Mouse (Mus musculus) ZHBTc4 (cell line): Measurements from ENCODE around the gene Styx.
A peak's percentile ranks its signal among the peaks of the same experiment; 100 is the strongest.

Experiments used
- DNase-seq: peaks from one replicate; pipeline ENCODE4 v3.0.0-alpha.2; 2011; ENCODE audit warnings: low read depth, low spot score

The Styx gene

DNA sequence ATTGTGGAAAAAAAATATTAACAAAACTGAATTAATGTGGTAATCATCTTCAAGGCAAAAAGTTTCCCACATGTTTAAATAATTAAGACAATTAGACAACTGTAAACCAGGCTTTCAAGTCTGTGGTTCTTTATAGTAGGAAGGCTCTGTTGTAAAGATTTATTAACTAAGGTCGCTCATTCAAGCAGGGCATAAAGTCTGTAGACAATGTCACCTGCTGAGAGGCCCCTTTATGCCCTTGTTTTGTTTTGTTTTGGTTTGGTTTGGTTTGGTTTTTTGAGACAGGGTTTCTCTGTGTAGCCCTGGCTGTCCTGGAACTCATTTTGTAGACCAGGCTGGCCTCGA is 88.0 kb downstream of the Styx start:
- DNase-seq: no peak

DNA sequence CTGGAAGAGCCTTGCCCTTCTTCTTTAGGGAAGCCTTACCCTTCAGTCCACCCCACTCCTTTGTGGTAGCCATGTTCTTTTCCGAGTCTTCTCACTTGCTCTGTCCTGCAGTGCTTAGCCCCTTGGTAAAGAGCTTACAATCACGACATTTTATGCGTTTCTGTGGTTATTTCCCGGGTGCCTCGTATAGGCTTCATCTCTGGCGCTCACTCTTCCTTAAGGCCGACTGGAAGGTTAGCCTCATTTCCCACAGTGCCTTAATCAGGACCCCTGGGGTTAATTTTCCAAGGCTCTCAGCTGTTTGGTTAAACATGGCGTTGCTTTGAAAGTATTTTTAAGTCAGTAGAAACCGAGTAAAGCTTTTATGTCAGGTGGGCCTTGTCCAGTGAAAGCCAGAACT is 88.5 kb downstream of the Styx start:
- no peak for DNase-seq

DNA sequence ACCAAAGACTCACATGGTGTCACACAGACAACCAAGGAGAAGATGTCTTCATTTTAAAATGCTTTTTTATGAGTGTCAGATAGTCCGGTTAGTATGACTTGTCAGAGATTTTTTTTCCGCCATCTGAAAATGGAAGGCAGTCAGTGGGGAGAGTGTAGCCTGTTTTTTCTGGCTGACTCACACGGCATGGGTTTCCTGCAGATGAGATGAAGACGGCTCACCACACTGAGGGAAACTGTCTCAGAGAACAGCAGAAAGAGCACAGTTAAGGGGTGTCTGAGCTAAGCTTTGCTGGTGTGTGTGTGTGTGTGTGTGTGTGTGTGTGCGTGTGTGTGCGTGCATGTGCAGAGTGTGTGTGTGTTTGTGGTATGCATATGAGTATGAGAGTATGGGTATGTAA is 90.4 kb downstream of the Styx start:
- DNase-seq: no peak

DNA sequence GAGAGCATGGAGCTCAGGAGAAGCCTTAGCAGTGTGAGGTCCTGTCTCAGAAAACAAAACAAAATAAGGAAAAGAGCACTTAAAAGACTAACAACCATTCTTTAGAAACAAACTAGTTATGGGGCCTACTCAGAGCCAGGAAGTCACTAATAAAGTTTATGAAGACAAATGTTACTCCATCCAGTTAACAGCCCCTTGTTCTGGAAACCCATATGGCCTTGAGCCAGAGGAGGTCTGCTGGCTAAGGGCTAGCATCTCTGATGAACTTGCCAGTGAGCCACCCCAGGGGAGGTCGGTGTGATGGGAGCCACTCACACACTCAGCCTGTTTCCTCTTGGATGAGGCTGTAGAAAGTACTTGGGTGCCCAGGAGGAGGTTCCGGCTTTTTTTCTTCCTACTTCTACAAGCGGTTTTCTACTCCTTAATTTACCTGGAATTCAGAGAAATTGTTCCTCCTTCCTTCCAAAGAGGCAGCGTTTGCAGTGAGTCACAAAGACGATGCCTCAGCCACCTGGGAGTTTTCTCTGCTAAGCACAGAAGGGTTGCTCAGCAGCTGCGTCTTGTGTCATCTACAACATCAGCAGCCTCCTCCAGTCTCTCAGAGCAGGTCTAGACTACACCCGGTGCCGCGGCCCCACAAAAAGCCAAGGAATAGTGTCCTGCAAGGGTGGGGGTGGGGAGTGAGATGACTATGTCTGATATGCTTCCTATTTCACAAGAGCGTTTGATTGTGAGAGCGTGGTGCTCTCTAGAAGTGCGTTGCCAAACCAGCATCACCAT is 92.1 kb downstream of the Styx start:
- DNase-seq: peak; percentile 54

DNA sequence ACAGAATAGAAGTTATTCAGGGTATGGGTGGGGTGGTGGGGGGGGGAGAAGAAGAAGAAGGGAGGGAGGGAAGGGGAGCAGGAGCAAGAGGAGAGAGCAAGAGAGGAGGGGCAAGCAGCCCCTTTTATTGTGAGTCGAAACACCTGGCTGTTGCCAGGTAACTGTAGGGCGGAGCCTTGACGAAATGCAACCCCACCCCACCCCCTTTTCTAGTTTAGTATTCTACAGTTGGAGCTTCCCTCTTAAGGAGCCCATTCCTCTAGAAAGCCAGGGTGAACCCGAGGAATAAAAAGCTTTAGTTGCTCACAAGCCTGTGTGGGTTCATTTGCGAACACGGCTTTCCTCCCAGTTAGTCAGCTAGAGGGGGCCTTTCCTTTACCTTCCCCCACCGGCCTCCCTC is 94.0 kb downstream of the Styx start:
- peak; percentile 91 for DNase-seq

DNA sequence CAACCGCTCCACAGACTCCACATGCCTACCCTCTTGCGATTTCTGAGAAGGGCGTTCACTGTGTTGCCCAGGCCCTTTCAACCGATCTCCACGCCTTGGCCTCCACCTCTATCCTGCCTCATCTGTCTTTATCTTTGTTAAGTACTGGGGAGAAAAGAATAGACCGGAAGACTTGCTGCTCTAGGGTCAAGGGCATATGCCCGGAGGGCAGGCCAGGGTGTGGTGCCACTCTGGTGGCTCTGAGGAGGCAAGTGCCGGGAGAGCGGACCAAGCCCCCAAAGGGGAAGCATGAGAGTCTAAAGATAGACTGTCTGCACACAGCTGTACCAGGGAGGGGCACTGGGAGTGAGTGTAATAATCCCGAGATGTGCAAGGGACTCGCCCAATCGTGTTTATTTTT is 94.6 kb downstream of the Styx start:
- DNase-seq: peak; percentile 99

DNA sequence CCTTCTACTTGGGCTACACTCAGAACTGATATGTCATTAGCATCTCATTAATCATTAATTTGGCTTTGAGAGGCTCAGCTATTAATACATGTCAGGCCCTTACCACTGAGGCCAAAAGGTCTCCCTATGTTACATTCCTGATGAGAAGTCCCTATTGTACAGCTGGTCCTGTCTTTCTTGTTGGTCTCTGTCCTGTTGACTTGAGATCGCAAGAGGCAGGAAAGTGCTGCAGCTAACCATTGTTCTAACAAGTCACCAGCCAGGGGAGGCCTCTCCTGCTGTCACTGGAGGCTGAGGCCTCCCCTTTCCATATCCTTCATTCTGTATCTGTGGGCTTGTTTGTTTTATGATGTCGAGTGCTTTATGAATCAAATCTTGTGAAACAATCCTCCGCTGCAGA is 95.9 kb downstream of the Styx start:
- DNase-seq: no peak

DNA sequence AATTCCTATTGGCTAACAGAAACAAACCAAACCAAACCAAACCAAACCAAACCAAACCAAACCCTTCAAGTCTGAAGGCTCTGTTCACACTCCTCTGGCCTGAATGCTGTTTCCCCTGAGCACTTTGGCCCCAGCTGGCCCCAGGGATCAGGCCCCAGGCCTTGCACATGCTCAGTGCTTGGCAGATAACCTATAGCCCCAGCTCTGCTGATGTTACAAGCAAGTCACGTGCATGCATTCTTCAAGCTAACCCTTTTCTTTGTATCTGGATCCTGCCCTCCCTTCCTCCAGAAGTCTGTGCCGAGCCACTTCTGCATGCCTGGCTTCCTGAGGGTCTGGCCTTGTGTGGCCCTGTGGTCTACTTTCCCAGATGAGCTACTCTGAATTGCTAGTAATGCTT is 100.2 kb downstream of the Styx start:
- DNase-seq: peak; percentile 84

DNA sequence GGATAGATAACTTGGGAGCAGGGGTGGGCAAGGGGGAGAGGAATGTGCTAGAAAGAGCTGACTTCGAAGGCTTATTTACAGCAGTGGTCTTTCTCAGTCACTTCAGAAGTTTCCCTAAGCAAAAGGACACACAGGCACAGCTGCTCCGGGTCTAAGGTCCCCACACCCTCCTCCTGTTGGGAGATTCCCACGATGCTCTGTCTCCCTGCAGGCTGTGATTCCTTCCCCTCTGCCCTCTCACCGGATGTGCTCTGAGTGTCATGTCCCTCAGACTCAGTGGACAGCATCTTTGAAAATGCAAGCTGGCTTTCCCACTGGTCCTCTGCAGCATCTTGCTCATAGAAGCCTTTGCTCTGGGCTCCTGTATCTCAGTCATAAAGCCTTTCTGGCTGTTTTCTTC is 101.3 kb downstream of the Styx start:
- no peak for DNase-seq

DNA sequence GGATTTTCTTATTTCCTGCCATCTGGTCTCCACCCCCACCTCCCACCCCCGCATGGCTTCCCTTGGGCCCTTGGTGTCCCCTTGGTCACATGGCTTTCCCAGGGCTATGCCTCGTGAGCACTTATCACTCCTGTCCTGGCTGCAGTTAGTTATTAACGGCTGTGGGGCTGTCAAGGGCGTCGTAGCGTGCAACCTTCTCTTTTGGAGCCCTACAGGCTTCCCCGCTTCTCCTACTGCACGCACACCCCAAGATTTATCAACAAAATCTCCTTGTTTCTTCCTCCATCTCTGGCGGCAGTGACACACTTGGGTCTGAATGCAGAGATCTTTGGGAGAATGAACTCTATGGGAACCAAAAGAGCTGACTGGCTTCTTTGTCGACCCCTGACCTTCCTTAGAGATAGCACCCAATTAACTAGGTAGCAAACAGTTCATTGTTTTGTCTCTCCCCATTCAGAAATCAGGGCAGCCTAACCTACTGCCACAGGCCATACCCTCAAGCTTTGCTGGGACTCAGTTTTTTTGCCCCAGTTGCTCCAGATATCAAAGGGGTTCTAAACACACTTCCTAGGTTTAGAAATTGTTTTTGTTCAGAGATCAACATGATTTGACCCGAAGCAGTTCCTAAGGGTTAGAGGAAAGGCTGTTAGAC is 102.1 kb downstream of the Styx start:
- DNase-seq: no peak

DNA sequence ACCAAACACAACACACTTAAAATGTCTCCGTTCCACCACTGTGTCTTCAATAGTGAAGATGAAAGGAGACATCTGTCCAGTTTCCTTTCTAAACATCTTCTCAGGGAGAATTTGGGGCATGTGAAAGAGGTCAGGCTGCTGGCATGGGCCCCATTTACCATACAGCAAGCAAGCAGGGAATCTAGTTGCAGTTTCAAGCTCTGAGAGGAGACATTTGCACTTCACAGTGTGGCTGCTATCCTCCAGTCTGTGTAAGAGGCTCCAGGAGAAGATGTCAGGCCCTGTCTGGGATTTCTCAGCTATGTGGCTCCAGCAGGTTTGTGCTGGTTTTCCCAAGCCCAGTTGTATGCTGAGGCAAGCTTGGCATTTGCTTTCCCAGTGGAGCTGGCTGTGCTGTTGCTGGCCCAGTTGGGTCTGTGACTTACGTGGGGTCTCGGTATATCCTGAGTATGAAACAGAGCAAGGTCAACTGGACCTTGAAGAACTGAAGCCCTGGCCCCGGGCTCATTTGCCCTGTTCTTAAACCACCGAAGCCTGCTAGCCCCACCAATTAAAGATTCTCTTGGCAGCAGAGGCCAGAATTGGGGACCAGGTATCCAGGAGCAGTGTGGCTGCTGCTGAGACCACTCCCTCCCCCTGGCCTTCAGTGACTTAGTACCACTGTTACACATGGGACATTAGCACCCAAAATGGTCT is 102.8 kb downstream of the Styx start:
- DNase-seq: peak; percentile 69

DNA sequence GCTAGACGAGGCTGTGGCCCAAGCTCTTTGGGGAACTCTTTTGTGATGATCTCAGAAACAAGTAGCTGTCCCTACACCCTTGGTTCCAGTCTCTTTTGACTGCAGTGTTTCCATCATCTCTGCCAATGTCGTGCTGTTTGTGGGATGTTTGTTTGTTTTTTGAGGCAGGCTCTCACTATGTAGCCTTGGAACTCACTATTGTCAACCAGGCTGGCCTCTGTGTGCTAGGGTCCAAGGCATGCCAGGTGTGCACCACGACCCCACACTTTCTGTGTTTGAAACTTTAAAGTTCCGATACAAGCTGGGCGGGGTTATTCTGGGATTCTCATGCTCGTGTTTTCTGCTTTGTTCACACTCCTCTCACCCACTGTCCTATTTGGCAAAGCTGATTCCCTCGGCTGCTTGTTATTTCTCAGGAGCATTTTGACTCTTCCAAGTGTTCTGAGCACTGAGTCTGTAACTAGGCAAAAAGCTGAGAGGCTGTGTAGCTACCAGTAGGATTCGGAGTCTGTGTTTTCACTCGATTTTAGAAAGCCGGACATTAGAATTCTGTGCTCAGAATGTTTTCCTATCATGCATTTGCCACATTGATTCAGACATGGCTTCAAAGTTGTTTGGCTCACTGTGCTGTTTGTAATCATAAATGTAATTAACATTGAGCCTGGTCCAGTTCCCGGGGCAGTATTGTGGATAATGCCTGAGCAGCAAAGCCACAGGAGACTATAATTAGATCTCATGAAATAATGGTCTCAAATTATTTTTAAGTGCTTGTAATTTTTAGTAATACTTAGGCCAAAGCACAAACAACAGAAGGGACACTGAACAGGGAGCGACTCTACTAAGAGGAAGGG is 105.0 kb downstream of the Styx start:
- no peak for DNase-seq

DNA sequence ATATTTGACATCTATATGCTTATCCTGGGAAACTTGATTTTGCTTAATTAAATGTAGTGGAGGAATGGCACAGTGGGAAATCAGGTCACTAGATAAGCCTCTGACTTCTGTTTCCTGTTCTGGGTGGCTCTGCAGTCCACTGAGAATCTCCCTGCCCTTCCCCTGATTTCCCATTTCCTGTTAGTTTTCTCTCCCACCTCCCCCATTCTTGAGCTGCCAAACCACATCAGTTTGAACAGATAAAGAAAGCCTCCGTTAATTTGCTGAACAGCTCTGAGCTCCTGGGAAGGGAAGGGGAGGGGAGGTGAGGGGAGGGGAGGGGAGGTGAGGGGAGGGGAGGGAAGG is 105.6 kb downstream of the Styx start:
- peak; percentile 68 for DNase-seq

DNA sequence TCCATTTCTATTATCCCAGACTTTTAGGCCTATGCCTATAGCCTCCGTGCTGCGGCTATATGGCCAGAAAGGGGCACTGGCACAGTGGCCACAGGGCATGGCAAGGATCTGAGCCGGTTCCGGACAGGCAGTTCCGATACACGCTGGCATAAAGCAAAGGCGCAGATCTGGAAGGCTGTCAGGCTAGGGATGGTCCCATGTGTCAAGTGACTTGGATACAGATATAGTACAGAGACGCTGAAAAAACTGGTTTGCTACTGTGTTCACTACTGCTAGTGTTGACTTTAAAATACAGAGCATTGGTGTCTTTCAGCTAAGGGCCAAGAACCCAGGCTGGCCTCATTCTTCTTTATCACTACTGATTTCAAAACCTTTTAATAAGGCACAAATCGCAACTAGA is 106.1 kb downstream of the Styx start:
- DNase-seq: no peak

DNA sequence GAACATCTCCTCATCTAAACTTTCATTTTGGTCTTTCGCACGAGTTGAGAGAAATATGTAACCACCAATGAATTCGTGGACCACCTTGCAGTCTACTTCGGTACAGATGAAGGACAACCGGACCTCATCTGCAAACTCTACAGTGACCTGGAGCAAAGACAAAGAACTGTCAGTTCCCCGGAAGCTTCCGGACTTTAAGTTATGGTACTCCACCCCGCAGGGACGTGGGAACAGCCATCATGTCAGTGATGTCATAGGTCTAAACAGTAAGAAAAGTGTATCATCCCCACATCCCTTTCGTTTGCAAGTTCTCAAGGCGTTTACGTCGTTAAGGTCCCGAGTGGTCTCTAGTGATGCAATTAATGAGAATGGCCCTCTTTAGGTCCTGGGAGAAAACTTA is 109.0 kb downstream of the Styx start:
- DNase-seq: no peak

DNA sequence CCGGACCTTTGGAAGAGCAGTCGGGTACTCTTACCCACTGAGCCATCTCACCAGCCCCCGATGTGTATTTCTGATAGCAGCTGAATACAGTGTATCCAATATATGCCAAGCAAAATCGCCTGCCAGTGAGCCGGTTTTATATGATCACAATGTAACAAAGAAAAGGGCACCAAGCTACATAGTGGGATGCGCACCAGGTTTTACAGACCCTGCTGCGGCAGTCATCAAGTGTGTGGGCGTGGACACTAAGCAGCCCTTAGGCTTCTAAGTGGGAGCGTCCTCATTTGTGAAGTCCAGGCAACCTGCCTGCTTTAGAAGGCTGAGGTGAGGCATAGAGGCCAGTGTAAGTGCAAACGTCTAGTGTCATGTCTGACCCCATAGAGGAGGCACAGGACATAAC is 109.6 kb downstream of the Styx start:
- DNase-seq: no peak

DNA sequence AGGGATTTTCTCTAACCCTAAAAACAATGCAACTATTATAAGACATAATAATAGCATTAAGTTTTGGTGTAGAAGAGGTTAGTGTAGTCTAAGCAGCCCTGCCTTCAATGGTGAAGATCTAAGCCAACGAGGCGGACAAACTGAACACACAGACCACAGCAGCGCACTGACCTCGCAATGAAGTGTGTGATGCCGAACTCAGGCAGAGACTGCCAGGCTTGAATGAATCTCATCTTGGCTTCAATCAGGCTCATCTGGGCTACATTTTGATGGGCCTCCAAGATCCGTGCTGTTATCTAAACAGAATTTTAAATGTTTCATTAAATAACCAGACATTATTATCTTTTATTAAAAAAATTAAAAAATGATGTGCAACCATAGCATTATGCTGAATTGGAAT is 111.1 kb downstream of the Styx start:
- DNase-seq: no peak

DNA sequence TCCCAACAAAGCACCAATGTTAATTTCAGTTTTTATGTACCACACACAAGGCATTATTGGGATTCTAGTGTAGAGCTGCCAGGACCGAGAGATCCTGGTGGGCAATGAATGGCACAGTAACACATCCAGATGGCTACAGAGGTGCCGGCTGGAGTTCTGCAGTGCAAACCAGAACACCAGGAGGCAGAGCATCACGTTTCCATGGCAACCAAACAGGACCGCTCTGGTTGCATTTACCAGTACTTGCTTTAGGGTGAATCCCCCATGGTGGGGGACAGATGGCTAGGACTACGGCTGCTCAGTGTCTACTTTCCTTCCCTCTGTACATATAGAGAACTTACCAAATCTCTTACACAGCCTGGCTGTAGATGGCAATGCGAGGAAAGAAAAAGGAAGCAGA is 111.5 kb downstream of the Styx start:
- peak; percentile 81 for DNase-seq

DNA sequence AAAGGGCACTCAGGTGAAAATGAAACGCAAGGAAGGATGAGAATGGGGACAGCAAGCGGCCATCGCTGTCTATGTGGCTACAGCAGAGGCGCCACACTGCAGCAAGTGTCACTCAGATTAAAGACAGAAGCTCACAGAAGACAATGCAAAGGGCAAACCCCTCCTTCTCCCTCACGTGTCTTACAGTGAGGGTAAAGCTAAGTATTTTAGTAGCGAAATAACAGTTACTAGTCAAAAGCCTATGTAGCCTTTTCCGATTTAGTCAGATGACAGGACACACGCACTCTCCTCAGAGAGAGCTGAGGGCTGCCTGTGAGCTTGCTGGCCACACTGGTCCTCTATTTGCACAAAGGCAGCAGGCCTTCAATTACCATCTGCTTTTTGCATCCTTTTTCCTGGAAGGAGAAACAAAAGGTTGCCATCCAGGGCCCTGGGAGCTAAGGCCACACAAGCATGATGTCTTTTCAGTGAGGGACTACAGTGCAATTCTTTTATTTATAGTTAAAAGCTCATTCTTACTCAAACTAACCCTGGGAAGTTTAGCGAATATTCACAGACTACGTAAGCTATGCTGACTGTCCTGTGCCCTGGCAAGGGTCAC is 112.1 kb downstream of the Styx start:
- no peak for DNase-seq

DNA sequence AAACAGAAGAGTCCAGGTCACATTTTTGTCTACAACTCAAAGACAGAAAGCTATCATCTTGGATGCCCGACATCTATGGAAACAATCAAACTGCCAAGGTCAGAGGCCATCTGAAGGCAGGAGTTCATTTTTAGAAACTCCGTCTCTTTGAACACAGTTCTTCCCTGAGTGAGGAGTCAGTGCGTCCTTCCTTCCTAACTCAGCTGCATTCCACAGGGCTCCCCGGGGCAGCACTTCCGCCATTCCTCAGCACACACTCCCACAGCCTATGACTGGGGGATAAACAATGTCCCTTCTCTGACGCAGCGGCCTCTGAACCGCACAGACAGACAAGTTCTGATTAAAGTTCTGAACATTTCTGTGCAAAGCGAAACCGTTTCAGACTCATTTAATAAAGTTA is 112.7 kb downstream of the Styx start:
- peak; percentile 84 for DNase-seq
